Mouse (Mus musculus): ENCODE measurements around the gene Nup133.

DNA sequence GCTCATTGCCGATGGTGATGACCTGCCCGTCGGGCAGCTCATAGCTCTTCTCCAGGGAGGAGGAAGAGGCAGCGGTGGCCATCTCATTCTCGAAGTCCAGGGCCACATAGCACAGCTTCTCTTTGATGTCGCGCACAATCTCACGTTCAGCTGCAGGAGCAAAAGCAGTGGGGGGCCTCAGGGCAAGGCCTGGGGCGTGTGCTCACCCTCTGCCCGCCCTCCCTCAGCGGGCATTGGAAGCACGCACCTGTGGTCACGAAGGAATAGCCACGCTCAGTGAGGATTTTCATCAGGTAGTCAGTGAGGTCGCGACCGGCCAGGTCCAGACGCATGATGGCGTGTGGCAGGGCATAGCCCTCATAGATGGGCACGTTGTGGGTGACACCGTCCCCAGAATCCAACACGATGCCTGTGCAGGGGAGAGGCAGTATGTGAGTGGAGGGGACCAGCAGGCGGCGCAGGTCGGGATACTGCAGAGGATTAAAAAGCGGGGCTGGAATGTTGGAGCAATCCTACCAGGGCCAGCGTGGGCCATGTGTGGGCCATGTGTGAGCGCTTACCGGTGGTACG, 56.4 kb downstream of the Nup133 start:
- TF ChIP-seq CTCF (IDR thresholded peaks at IDR 0.05; ENCODE audit: extremely low read depth, insufficient read depth, low read length) (peak; percentile 34), POLR2A (IDR thresholded peaks at IDR 0.05; ENCODE audit: extremely low read depth, insufficient read depth, low read length) (no peak)
